Mouse (Mus musculus): ENCODE results near the gene Olfr414. TPM values are rescaled to one million over a fixed set of nuclear protein-coding genes. Genes with fewer than 3 reads are reported as not detected.

The Olfr414 gene
- not detected for polyA plus RNA-seq (2015; fragmentation: Illumina TruSeq; extraction: RNeasy Lipid Tissue Mini Kit (QIAGEN cat#74804); ENCODE audit: low read depth, low replicate concordance)

GRCm38 (mm10) chr1:174423764-174424163, at the start of gene Olfr414:
Olfr414 (plus strand) TSS chr1:174424064.

GRCm38 (mm10) chr1:174390746-174391145, 33.1 kb upstream of the Olfr414 start, which contains the start of gene Olfr248:
Olfr248 (plus strand) TSS chr1:174391046.

GRCm38 (mm10) chr1:174441782-174442181, 17.9 kb downstream of the Olfr414 start, which contains the start of gene Olfr220:
Olfr220 (plus strand) TSS chr1:174442082.

Other genes starting within 250 kb of the Olfr414 start
- not detected for gene Olfr419, start 172.0 kb upstream of the Olfr414 start, polyA plus RNA-seq (2015; fragmentation: Illumina TruSeq; extraction: RNeasy Lipid Tissue Mini Kit (QIAGEN cat#74804); ENCODE audit: low read depth, low replicate concordance)
- not detected for gene Mptx1, start 93.5 kb upstream of the Olfr414 start, polyA plus RNA-seq (2015; fragmentation: Illumina TruSeq; extraction: RNeasy Lipid Tissue Mini Kit (QIAGEN cat#74804); ENCODE audit: low read depth, low replicate concordance)
- gene Olfr417, start 58.9 kb upstream of the Olfr414 start, polyA plus RNA-seq (2015; fragmentation: Illumina TruSeq; extraction: RNeasy Lipid Tissue Mini Kit (QIAGEN cat#74804); ENCODE audit: low read depth, low replicate concordance) = not detected
- gene Olfr248, start 33.0 kb upstream of the Olfr414 start, polyA plus RNA-seq (2015; fragmentation: Illumina TruSeq; extraction: RNeasy Lipid Tissue Mini Kit (QIAGEN cat#74804); ENCODE audit: low read depth, low replicate concordance) = not detected
- not detected for gene Olfr220, start 18.0 kb downstream of the Olfr414 start, polyA plus RNA-seq (2015; fragmentation: Illumina TruSeq; extraction: RNeasy Lipid Tissue Mini Kit (QIAGEN cat#74804); ENCODE audit: low read depth, low replicate concordance)
- 28.1 TPM for gene Fmn2, start 77.8 kb downstream of the Olfr414 start, polyA plus RNA-seq (2015; fragmentation: Illumina TruSeq; extraction: RNeasy Lipid Tissue Mini Kit (QIAGEN cat#74804); ENCODE audit: low read depth, low replicate concordance)

Data from brain, adult 10 weeks (tissue).